Mouse (Mus musculus): ENCODE results near the gene Nup62.

GRCm38 (mm10) chr7:44846804-44847203 is 30.9 kb downstream of the Nup62 start:
- no peak for TF ChIP-seq CTCF (IDR thresholded peaks at IDR 0.05; ENCODE audit: low read depth)
- no peak for TF ChIP-seq EP300 (optimal IDR thresholded peaks at IDR 0.05)
